Mouse (Mus musculus) layer of hippocampus, postnatal 36 days (tissue): ENCODE data around the gene Cdc20. TPM values are rescaled to one million over a fixed set of nuclear protein-coding genes. Genes with fewer than 3 reads are reported as not detected.

ENCODE experiments used
- DNase-seq, 2 experiments: peaks; one replicate each; pipeline ENCODE4 v3.0.0; 2022
- total RNA-seq, 2 experiments: library from RNA; stranded (reverse); gene quantifications; 2 replicates each; pipeline ENCODE4 v1.2.3; 2021

Cdc20 gene
- total RNA-seq, 2 experiments from 2014 or later, result 0.82 to 1.5 TPM

- no peak for DNase-seq
Measured at GRCm38 (mm10) chr4:118417112-118417797, 19.9 kb downstream of the Cdc20 start.

- DNase-seq, result no peak
Measured at GRCm38 (mm10) chr4:118416329-118416728, 20.8 kb downstream of the Cdc20 start.

GRCm38 (mm10) chr4:118415779-118416178 is 21.4 kb downstream of the Cdc20 start:
- peak in 1 of 2 experiments; percentile 18 for DNase-seq

- DNase-seq, result no peak
Measured at GRCm38 (mm10) chr4:118413553-118413952, 23.6 kb downstream of the Cdc20 start.

- DNase-seq, result no peak
Measured at GRCm38 (mm10) chr4:118410871-118411270, 26.3 kb downstream of the Cdc20 start.

- peak; percentile 88 to 89 for DNase-seq
Measured at GRCm38 (mm10) chr4:118409142-118409900, 27.8 kb downstream of the Cdc20 start, which contains the start of the genes Szt2 and Med8. TSS of gene Szt2 (minus strand) at chr4:118409273. TSS of gene Med8 (plus strand) at chr4:118409337.

- DNase-seq, result no peak
Measured at GRCm38 (mm10) chr4:118402701-118403100, 34.5 kb downstream of the Cdc20 start.

- no peak for DNase-seq
Measured at GRCm38 (mm10) chr4:118401918-118402317, 35.2 kb downstream of the Cdc20 start.

GRCm38 (mm10) chr4:118401421-118401820 is 35.7 kb downstream of the Cdc20 start:
- no peak for DNase-seq

- DNase-seq, result no peak
Measured at GRCm38 (mm10) chr4:118398400-118398799, 38.8 kb downstream of the Cdc20 start.

GRCm38 (mm10) chr4:118396433-118396832 is 40.7 kb downstream of the Cdc20 start:
- DNase-seq, result no peak

GRCm38 (mm10) chr4:118395289-118395688 is 41.9 kb downstream of the Cdc20 start:
- DNase-seq, result no peak

- no peak for DNase-seq
Measured at GRCm38 (mm10) chr4:118394505-118394904, 42.6 kb downstream of the Cdc20 start.

- no peak for DNase-seq
Measured at GRCm38 (mm10) chr4:118390146-118390545, 47.0 kb downstream of the Cdc20 start.

GRCm38 (mm10) chr4:118387316-118387715 is 49.8 kb downstream of the Cdc20 start:
- no peak for DNase-seq

GRCm38 (mm10) chr4:118383271-118383670 is 53.9 kb downstream of the Cdc20 start:
- no peak for DNase-seq

Other genes with a start within 250 kb of the Cdc20 start
- gene Ptprf, start 145.9 kb downstream of the Cdc20 start, total RNA-seq, result 10 to 100 TPM; 73.3 to 80.7 TPM
- 10 to 100 TPM; 35.7 to 40.8 TPM for gene Szt2, start 28.1 kb downstream of the Cdc20 start, total RNA-seq
- gene Med8, start 28.0 kb downstream of the Cdc20 start, total RNA-seq, result 10 to 100 TPM; 54.6 to 61.5 TPM
- 10 to 100 TPM; 26.4 to 28.5 TPM for gene Elovl1, start 9.3 kb downstream of the Cdc20 start, total RNA-seq
- gene Mpl, start 20.2 kb upstream of the Cdc20 start, total RNA-seq, result not detected
- 1 to 10 TPM; 7.1 to 8.5 TPM for gene Tie1, start 52.7 kb upstream of the Cdc20 start, total RNA-seq
- not detected for gene 2610528J11Rik, start 89.6 kb upstream of the Cdc20 start, total RNA-seq
- 1 to 10 TPM; 5.6 to 8.1 TPM for gene Tmem125, start 106.7 kb upstream of the Cdc20 start, total RNA-seq
- gene Cfap57, start 183.4 kb upstream of the Cdc20 start, total RNA-seq, result under 1 TPM; 0.78 to 0.90 TPM
- gene Ebna1bp2, start 183.4 kb upstream of the Cdc20 start, total RNA-seq, result 10 to 100 TPM; 61.8 to 64.2 TPM
- not detected for gene Olfr62, start 221.6 kb upstream of the Cdc20 start, total RNA-seq